Mouse (Mus musculus): Measurements from ENCODE around the gene Susd3. TPM values are rescaled to one million over a fixed set of nuclear protein-coding genes. Genes with fewer than 3 reads are reported as not detected.

The Susd3 gene
- polyA plus RNA-seq, 1 experiment from 2014 or later = 0.86 TPM

- H3K9ac ChIP-seq (ENCODE audit: low read depth, low read length) = no peak overlapping the region
- ATAC-seq (replicated peaks; ENCODE audit: insufficient number of reproducible peaks, low FRiP score, low TSS enrichment) = no peak
- H3K27ac ChIP-seq (ENCODE audit: low read depth, low read length) = no peak overlapping the region
- no peaks in the 10 kb centered on the region for H3K36me3 ChIP-seq (ENCODE audit: control insufficient read depth, insufficient read depth, low read length)
- peaks cover 7% of the 10 kb centered on the region; the same call in 1 of the 2 replicates for H3K4me1 ChIP-seq (ENCODE audit: control insufficient read depth, insufficient read depth, low read length)
- H3K4me3 ChIP-seq (ENCODE audit: low read depth, low read length) = no peak overlapping the region
- H3K9me3 ChIP-seq (replicated peaks; ENCODE audit: control insufficient read depth, low read length) = no peaks in the 10 kb centered on the region
- 58% methylated on average over 2 of the region's 2 CpGs for WGBS (ENCODE audit: insufficient replicate concordance)
- peaks cover 31% of the 10 kb centered on the region for H3K27me3 ChIP-seq (ENCODE audit: control insufficient read depth, insufficient read depth, low read length)
- no peak overlapping the region for H3K4me2 ChIP-seq
Observed at GRCm38 (mm10) chr13:49249634-49250033, 1.1 kb upstream of the Susd3 start.

DNA sequence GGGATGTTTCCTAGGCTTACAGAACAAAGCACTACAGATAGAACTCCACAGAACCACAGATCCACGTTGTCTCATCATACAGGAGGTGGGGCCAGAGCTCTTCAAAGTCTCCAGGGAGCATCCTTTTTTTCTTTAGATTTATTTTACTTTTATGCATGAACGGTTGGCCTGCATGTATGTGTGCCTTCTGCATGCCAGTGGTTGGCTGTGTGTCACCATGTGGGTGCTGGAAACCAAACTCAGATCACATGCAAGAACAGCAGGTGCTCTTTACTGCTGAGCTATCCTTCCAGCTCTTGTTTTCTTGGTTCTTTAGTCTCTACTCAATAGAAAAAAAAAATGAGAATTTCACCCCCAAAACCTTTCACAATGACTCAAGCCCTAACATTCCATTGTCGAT lies 417 bp upstream of the Susd3 start:
- H3K4me3 ChIP-seq (ENCODE audit: low read depth, low read length) = no peak overlapping the region
- H3K9me3 ChIP-seq (replicated peaks; ENCODE audit: control insufficient read depth, low read length) = no peaks in the 10 kb centered on the region
- 51% methylated on average over 3 of the region's 3 CpGs for WGBS (ENCODE audit: insufficient replicate concordance)
- no peak overlapping the region for H3K4me2 ChIP-seq
- no peak for ATAC-seq (replicated peaks; ENCODE audit: insufficient number of reproducible peaks, low FRiP score, low TSS enrichment)
- H3K27me3 ChIP-seq (ENCODE audit: control insufficient read depth, insufficient read depth, low read length) = peaks cover 31% of the 10 kb centered on the region
- H3K9ac ChIP-seq (ENCODE audit: low read depth, low read length) = no peak overlapping the region
- H3K4me1 ChIP-seq (ENCODE audit: control insufficient read depth, insufficient read depth, low read length) = peaks cover 7% of the 10 kb centered on the region; the same call in 1 of the 2 replicates
- H3K36me3 ChIP-seq (ENCODE audit: control insufficient read depth, insufficient read depth, low read length) = no peaks in the 10 kb centered on the region
- H3K27ac ChIP-seq (ENCODE audit: low read depth, low read length) = no peak overlapping the region

- 0 out of 2 replicates have a peak, but pooled peaks have one; percentile 24 for ATAC-seq (replicated peaks; ENCODE audit: insufficient number of reproducible peaks, low FRiP score, low TSS enrichment)
- Histone ChIP-seq H3K27me3 (ENCODE audit: control insufficient read depth, insufficient read depth, low read length) (peaks cover 31% of the 10 kb centered on the region), H3K9me3 (replicated peaks; ENCODE audit: control insufficient read depth, low read length) (no peaks in the 10 kb centered on the region), H3K27ac (ENCODE audit: low read depth, low read length) (no peak overlapping the region), H3K4me1 (ENCODE audit: control insufficient read depth, insufficient read depth, low read length) (peaks cover 7% of the 10 kb centered on the region; the same call in 1 of the 2 replicates), H3K4me2 (peak overlapping the region; percentile 57), H3K36me3 (ENCODE audit: control insufficient read depth, insufficient read depth, low read length) (no peaks in the 10 kb centered on the region), H3K9ac (ENCODE audit: low read depth, low read length) (no peak overlapping the region), H3K4me3 (ENCODE audit: low read depth, low read length) (peak overlapping the region; percentile 31)
- 1% methylated on average over 58 of the region's 58 CpGs for WGBS (ENCODE audit: insufficient replicate concordance)
Observed at GRCm38 (mm10) chr13:49247740-49248466, 603 bp downstream of the Susd3 start.

- H3K4me2 ChIP-seq = peak overlapping the region; percentile 57
- H3K27ac ChIP-seq (ENCODE audit: low read depth, low read length) = no peak overlapping the region
- H3K36me3 ChIP-seq (ENCODE audit: control insufficient read depth, insufficient read depth, low read length) = no peaks in the 10 kb centered on the region
- H3K9me3 ChIP-seq (replicated peaks; ENCODE audit: control insufficient read depth, low read length) = no peaks in the 10 kb centered on the region
- WGBS (ENCODE audit: insufficient replicate concordance) = 28% methylated on average over 12 of the region's 12 CpGs
- H3K4me3 ChIP-seq (ENCODE audit: low read depth, low read length) = peak overlapping the region; percentile 31
- no peak overlapping the region for H3K9ac ChIP-seq (ENCODE audit: low read depth, low read length)
- H3K27me3 ChIP-seq (ENCODE audit: control insufficient read depth, insufficient read depth, low read length) = peaks cover 31% of the 10 kb centered on the region
- H3K4me1 ChIP-seq (ENCODE audit: control insufficient read depth, insufficient read depth, low read length) = peaks cover 7% of the 10 kb centered on the region; the same call in 1 of the 2 replicates
- ATAC-seq (replicated peaks; ENCODE audit: insufficient number of reproducible peaks, low FRiP score, low TSS enrichment) = no peak
Observed at GRCm38 (mm10) chr13:49247232-49247739, 1.2 kb downstream of the Susd3 start.

DNA sequence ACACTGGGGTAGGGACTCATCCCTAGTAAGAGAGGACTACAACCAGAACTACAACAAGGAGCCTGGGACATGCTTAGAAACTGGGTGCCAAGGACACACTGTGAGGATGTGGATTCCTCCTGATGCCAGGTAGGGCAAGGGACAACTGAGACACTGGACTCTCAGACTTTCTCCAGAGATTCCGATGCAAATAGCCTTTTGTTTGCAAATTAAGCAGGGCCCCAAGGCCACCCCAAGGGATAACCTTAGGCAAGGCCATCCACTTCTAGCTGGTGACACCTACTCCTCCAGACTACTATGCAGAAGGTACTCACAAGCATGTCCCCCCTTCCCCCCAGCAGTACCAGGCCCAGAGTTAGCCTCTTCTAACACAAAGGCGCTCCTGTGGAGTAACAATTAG lies 1.9 kb downstream of the Susd3 start:
- Histone ChIP-seq H3K27ac (ENCODE audit: low read depth, low read length) (no peak overlapping the region), H3K4me1 (ENCODE audit: control insufficient read depth, insufficient read depth, low read length) (peaks cover 7% of the 10 kb centered on the region; the same call in 1 of the 2 replicates), H3K27me3 (ENCODE audit: control insufficient read depth, insufficient read depth, low read length) (peaks cover 31% of the 10 kb centered on the region), H3K9ac (ENCODE audit: low read depth, low read length) (no peak overlapping the region), H3K9me3 (replicated peaks; ENCODE audit: control insufficient read depth, low read length) (no peaks in the 10 kb centered on the region), H3K4me3 (ENCODE audit: low read depth, low read length) (no peak overlapping the region), H3K4me2 (no peak overlapping the region), H3K36me3 (ENCODE audit: control insufficient read depth, insufficient read depth, low read length) (no peaks in the 10 kb centered on the region)
- WGBS (ENCODE audit: insufficient replicate concordance) = 61% methylated on average over 2 of the region's 2 CpGs
- ATAC-seq (replicated peaks; ENCODE audit: insufficient number of reproducible peaks, low FRiP score, low TSS enrichment) = no peak

- Histone ChIP-seq H3K9me3 (replicated peaks; ENCODE audit: control insufficient read depth, low read length) (no peaks in the 10 kb centered on the region), H3K36me3 (ENCODE audit: control insufficient read depth, insufficient read depth, low read length) (no peaks in the 10 kb centered on the region), H3K27me3 (ENCODE audit: control insufficient read depth, insufficient read depth, low read length) (peaks cover 31% of the 10 kb centered on the region), H3K4me1 (ENCODE audit: control insufficient read depth, insufficient read depth, low read length) (peaks cover 7% of the 10 kb centered on the region; the same call in 1 of the 2 replicates), H3K27ac (ENCODE audit: low read depth, low read length) (no peak overlapping the region), H3K4me3 (ENCODE audit: low read depth, low read length) (no peak overlapping the region), H3K4me2 (no peak overlapping the region), H3K9ac (ENCODE audit: low read depth, low read length) (no peak overlapping the region)
- no peak for ATAC-seq (replicated peaks; ENCODE audit: insufficient number of reproducible peaks, low FRiP score, low TSS enrichment)
- 47% methylated on average over 3 of the region's 3 CpGs for WGBS (ENCODE audit: insufficient replicate concordance)
Observed at GRCm38 (mm10) chr13:49246011-49246410, 2.5 kb downstream of the Susd3 start.

GRCm38 (mm10) chr13:49245251-49245650 lies 3.3 kb downstream of the Susd3 start:
- H3K4me3 ChIP-seq (ENCODE audit: low read depth, low read length) = no peak overlapping the region
- no peaks in the 10 kb centered on the region for H3K36me3 ChIP-seq (ENCODE audit: control insufficient read depth, insufficient read depth, low read length)
- no peak overlapping the region for H3K27ac ChIP-seq (ENCODE audit: low read depth, low read length)
- H3K4me1 ChIP-seq (ENCODE audit: control insufficient read depth, insufficient read depth, low read length) = peaks cover 7% of the 10 kb centered on the region; the same call in 1 of the 2 replicates
- ATAC-seq (replicated peaks; ENCODE audit: insufficient number of reproducible peaks, low FRiP score, low TSS enrichment) = no peak
- WGBS (ENCODE audit: insufficient replicate concordance) = 61% methylated on average over 4 of the region's 4 CpGs
- no peaks in the 10 kb centered on the region for H3K9me3 ChIP-seq (replicated peaks; ENCODE audit: control insufficient read depth, low read length)
- no peak overlapping the region for H3K4me2 ChIP-seq
- no peak overlapping the region for H3K9ac ChIP-seq (ENCODE audit: low read depth, low read length)
- H3K27me3 ChIP-seq (ENCODE audit: control insufficient read depth, insufficient read depth, low read length) = peaks cover 31% of the 10 kb centered on the region

GRCm38 (mm10) chr13:49243492-49243891 lies 5.0 kb downstream of the Susd3 start:
- ATAC-seq (replicated peaks; ENCODE audit: insufficient number of reproducible peaks, low FRiP score, low TSS enrichment) = no peak
- WGBS (ENCODE audit: insufficient replicate concordance) = 86% methylated on average over 2 of the region's 2 CpGs

More at GRCm38 (mm10) chr13:49243492-49243891, 5.0 kb downstream of the Susd3 start:
- Histone ChIP-seq H3K27ac (ENCODE audit: low read depth, low read length) (no peak overlapping the region), H3K27me3 (ENCODE audit: control insufficient read depth, insufficient read depth, low read length) (peaks cover 26% of the 10 kb centered on the region), H3K9me3 (replicated peaks; ENCODE audit: control insufficient read depth, low read length) (no peaks in the 10 kb centered on the region), H3K4me3 (ENCODE audit: low read depth, low read length) (no peak overlapping the region), H3K36me3 (ENCODE audit: control insufficient read depth, insufficient read depth, low read length) (no peaks in the 10 kb centered on the region), H3K4me2 (no peak overlapping the region), H3K9ac (ENCODE audit: low read depth, low read length) (no peak overlapping the region), H3K4me1 (ENCODE audit: control insufficient read depth, insufficient read depth, low read length) (peaks cover 3% of the 10 kb centered on the region; the same call in 1 of the 2 replicates)
